Mouse (Mus musculus) bone marrow, adult 2 months (tissue): ENCODE measurements at regions not wholly inside any gene's neighbourhood (a gene's known extent, or its start where the extent isn't known, plus 50 kb on each side); places are given as distances from the start of the nearest gene placed in this dataset.

ENCODE experiments used
- CTCF ChIP-seq: fragments of 200-500 bp; IDR thresholded peaks from 2 replicates; pipeline ENCODE4 v1.5.1; 2011; ENCODE audit warnings: low read length, control low read depth; ENCODE audit not compliant: control insufficient read depth, insufficient read depth
- POLR2A ChIP-seq: fragments of 200-500 bp; IDR thresholded peaks from 2 replicates; pipeline ENCODE4 v1.6.1; 2011; ENCODE audit warnings: low read depth, mild to moderate bottlenecking, control low read depth, low read length, borderline replicate concordance; ENCODE audit not compliant: control insufficient read depth

DNA sequence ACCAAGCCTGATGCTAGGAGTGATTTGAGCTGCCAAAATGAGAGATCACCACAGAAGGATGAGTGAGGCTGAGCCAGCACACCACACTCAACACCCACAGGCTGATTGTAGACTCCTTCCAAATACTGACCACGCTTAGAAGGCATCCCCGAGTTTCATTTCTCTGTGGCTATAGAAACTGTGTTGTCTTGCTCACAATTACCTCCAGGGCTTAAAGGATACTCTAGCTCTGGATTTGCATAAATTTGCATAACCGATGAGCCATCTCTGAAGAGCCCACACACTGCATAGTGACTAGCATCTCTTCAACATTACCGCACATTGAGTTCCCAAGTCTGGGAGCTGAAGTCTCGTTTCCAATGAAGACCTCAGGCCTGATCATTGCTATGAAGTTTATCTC, 110.3 kb downstream of the Nufip1 start:
- TF ChIP-seq POLR2A (no peak), CTCF (no peak)
